Mouse (Mus musculus) midbrain, embryonic 11.5 days (tissue): ENCODE measurements around the gene Sh3gl3. TPM values are rescaled to one million over a fixed set of nuclear protein-coding genes. Genes with fewer than 3 reads are reported as not detected.
A peak's percentile ranks its signal among the peaks of the same experiment; 100 is the strongest.

Source experiments
- ATAC-seq: fragments of 200-750 bp; cut with Nextera tagmentation; 2 replicates; pipeline ENCODE4 v1.8.0; 2017; ENCODE audit warnings: moderate TSS enrichment, moderate library complexity; ENCODE audit not compliant: low FRiP score
- DNase-seq: peaks from one replicate; pipeline ENCODE4 v3.0.0; 2015; ENCODE audit warnings: low spot score; ENCODE audit errors: missing footprints
- H3K27ac ChIP-seq: fragments of 300-500 bp; sonication (generic); 2 replicates; pipeline ENCODE4 v1.5.1; 2014; ENCODE audit warnings: low read depth, low read length
- H3K27me3 ChIP-seq: fragments of 300-500 bp; sonication (generic); 2 replicates; pipeline ENCODE4 v1.6.1; 2014; ENCODE audit warnings: mild to moderate bottlenecking, low read length, moderate library complexity, mixed read lengths; ENCODE audit not compliant: control insufficient read depth, insufficient read depth
- H3K36me3 ChIP-seq: fragments of 300-500 bp; sonication (generic); 2 replicates; pipeline ENCODE4 v1.6.1; 2014; ENCODE audit warnings: mild to moderate bottlenecking, low read length, moderate library complexity, mixed read lengths; ENCODE audit not compliant: control insufficient read depth, insufficient read depth
- H3K4me1 ChIP-seq: fragments of 300-500 bp; sonication (generic); 2 replicates; pipeline ENCODE4 v1.6.1; 2014; ENCODE audit warnings: low read length; ENCODE audit not compliant: control insufficient read depth, insufficient read depth
- H3K4me2 ChIP-seq: fragments of 300-500 bp; sonication (generic); 2 replicates; pipeline ENCODE4 v1.6.1; 2014; ENCODE audit warnings: mild to moderate bottlenecking, moderate library complexity
- H3K4me3 ChIP-seq: fragments of 300-500 bp; sonication (generic); 2 replicates; pipeline ENCODE4 v1.5.1; 2014; ENCODE audit warnings: low read depth, low read length
- H3K9ac ChIP-seq: fragments of 300-500 bp; sonication (generic); 2 replicates; pipeline ENCODE4 v1.6.1; 2014; ENCODE audit warnings: low read length
- H3K9me3 ChIP-seq: fragments of 300-500 bp; sonication (generic); 2 replicates; pipeline ENCODE4 v1.6.1; 2016; ENCODE audit warnings: low read length; ENCODE audit not compliant: control insufficient read depth
- WGBS: fragments of 180-500 bp; shearing (Covaris S2); extraction: QIAGEN DNeasy Blood & Tissue Kit; methylation state at CpG from one replicate; pipeline ENCODE4 v1.1.7; 2014; 5-methylcytosine and 5-hydroxymethylcytosine counted together
- polyA plus RNA-seq: library from polyadenylated mRNA; unstranded; fragments of >200 nt; fragmentation: Nextera tagmentation; extraction: Ambion mirVana; gene quantifications from 2 replicates; pipeline ENCODE4 v1.2.1, GENCODE M21; 2014

The Sh3gl3 gene
- polyA plus RNA-seq = 15.8 and 16.4 TPM in 2 replicates

DNA sequence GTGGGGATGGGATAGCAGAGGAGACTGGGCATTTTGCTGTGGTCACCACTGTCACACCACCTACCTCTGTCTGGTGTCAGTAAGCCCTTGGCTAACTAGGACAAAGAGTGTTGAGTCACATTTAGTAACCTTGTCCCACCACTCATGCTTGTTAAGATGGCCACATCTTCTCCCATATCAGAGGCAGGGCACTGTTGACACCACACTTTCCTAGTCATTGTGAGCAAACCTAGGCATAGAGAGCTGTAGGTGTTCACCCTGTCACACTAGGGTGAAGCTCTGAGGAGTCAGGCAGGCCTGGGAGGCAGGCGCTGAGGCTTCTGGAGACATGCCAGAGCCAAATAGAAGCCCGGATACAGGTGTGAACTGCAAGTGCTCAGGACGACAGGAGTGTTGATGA is at the start of gene Sh3gl3:
Gene Sh3gl3 (plus strand): TSS at position 301 of the 400 bp plus-strand sequence.
- peaks cover 5% of the 10 kb centered on the region for H3K4me1 ChIP-seq
- WGBS = 85% methylated on average over 3 of the region's 3 CpGs

GRCm38 (mm10) chr7:82138196-82138595 is 35.4 kb upstream of the Sh3gl3 start:
- H3K9ac ChIP-seq = no peak overlapping the region
- WGBS = 78% methylated on average over 1 of the region's 1 CpGs
- no peak for ATAC-seq
- H3K4me3 ChIP-seq = no peak overlapping the region
- no peak for DNase-seq
- no peak overlapping the region for H3K4me2 ChIP-seq
- no peaks in the 10 kb centered on the region for H3K4me1 ChIP-seq
- no peaks in the 10 kb centered on the region for H3K36me3 ChIP-seq
- no peaks in the 10 kb centered on the region for H3K9me3 ChIP-seq
- no peak overlapping the region for H3K27ac ChIP-seq
- no peaks in the 10 kb centered on the region for H3K27me3 ChIP-seq

More for the DNA sequence above, at the start of gene Sh3gl3:
- peak within 1 kb of the TSS; percentile 92 for H3K4me2 ChIP-seq
- no peaks in the 10 kb centered on the region for H3K36me3 ChIP-seq
- no peaks in the 10 kb centered on the region for H3K9me3 ChIP-seq
- H3K27ac ChIP-seq = no peak within 1 kb of the TSS
- no peak for ATAC-seq
- peak within 1 kb of the TSS; percentile 64 for H3K9ac ChIP-seq
- DNase-seq = no peak
- no peaks in the 10 kb centered on the region for H3K27me3 ChIP-seq
- H3K4me3 ChIP-seq = peak within 1 kb of the TSS; percentile 72

DNA sequence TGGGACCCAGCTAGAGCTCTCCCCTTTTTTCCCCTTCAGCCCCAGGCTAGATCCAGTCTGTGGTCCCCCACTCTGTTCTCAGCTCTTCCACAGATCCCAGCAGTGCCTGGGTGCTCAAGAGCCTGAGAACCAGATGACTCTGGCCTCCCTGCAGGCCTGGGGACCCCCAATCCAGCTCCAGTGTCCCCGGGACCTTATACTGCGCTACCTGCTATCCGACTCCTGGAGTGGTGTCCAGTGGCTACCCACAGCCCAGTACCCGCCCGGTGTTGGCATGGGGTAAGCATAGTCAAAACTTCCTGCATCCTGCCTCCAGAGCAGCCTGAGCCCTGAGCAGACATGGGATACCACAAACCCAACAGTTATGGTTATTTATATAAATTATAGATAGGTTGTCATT is 26.5 kb upstream of the Sh3gl3 start:
- H3K9ac ChIP-seq = no peak overlapping the region
- no peaks in the 10 kb centered on the region for H3K27me3 ChIP-seq
- H3K9me3 ChIP-seq = no peaks in the 10 kb centered on the region
- no peak for DNase-seq
- H3K4me2 ChIP-seq = no peak overlapping the region
- H3K36me3 ChIP-seq = no peaks in the 10 kb centered on the region
- no peak for ATAC-seq
- no peak overlapping the region for H3K27ac ChIP-seq
- H3K4me3 ChIP-seq = no peak overlapping the region
- 92% methylated on average over 5 of the region's 5 CpGs for WGBS
- no peaks in the 10 kb centered on the region for H3K4me1 ChIP-seq

GRCm38 (mm10) chr7:82164681-82165080 is 9.0 kb upstream of the Sh3gl3 start:
- H3K4me1 ChIP-seq = no peaks in the 10 kb centered on the region
- H3K36me3 ChIP-seq = no peaks in the 10 kb centered on the region
- no peaks in the 10 kb centered on the region; the same call in 1 of the 2 replicates for H3K9me3 ChIP-seq
- no peak overlapping the region for H3K4me3 ChIP-seq
- 95% methylated on average over 14 of the region's 14 CpGs for WGBS
- H3K9ac ChIP-seq = no peak overlapping the region
- H3K27ac ChIP-seq = no peak overlapping the region
- H3K27me3 ChIP-seq = no peaks in the 10 kb centered on the region
- ATAC-seq (no peak), DNase-seq (no peak)
- H3K4me2 ChIP-seq = no peak overlapping the region

DNA sequence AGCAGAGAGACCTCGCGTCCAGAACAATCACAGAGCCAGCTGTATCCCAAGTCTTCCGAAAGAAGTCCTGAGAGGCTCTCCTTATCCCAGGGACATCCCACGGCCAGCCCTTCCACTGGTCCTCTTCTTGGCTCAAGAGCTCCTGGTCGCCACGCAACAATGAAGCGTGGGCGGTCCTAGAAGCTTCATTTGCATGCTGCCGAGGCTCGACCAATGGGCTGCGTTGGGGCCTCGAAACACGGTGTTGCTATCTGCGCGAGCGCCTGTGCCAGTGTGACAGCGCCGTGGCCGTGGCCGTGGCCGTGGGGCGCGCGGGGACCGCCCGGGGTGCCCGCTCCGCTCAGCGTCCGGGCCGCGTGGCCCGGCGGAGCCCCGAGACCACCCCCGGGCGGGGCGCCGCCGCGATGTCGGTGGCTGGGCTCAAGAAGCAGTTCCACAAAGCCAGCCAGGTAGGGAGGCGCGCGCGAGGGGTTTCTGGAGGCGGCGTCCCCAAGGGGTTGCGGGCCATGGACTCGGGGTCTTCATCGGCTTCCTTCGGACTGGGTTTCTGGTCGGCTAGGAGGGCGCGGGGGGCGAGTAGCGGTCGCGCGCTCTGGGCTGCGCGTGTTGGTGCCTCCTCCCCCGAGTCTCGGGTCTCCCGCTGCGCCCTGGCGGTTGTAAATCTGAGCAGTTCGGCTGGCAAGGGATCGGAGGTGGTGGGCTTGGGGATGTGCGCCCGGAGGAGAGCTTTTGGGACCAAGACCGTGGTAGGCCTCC is 1.1 kb downstream of the Sh3gl3 start:
- under 1% methylated on average over 63 of the region's 72 CpGs for WGBS
- Histone ChIP-seq H3K36me3 (no peaks in the 10 kb centered on the region), H3K4me3 (peak overlapping the region; percentile 72), H3K4me1 (peaks cover 5% of the 10 kb centered on the region), H3K27ac (no peak overlapping the region), H3K4me2 (peak overlapping the region; percentile 92), H3K9me3 (no peaks in the 10 kb centered on the region), H3K9ac (peak overlapping the region; percentile 64), H3K27me3 (no peaks in the 10 kb centered on the region)
- peak; percentile 95 for DNase-seq
- ATAC-seq = peak; percentile 99

DNA sequence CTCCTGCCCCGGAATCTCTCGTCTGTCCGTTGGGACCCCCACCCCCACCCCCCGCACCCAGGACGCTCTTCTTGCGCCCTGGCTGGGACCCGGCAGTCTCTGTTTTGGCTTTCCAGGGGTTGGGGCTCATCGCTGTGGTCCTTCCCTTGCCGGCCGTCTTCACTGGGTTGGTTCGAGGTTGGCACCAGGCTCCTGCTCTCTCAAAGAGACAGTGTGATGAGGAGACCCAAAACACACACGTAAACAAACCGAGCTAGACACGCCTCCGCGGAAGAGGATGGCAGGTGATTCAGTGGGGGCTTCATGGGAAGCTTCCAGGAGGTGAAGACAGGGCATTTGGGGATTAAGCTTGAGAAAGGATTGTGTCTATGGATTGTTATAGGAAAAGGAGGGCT is 1.7 kb downstream of the Sh3gl3 start:
- no peaks in the 10 kb centered on the region for H3K9me3 ChIP-seq
- H3K27ac ChIP-seq = no peak overlapping the region
- H3K36me3 ChIP-seq = no peaks in the 10 kb centered on the region
- no peaks in the 10 kb centered on the region for H3K27me3 ChIP-seq
- no peak for ATAC-seq
- peak; percentile 86 for DNase-seq
- under 1% methylated on average over 16 of the region's 16 CpGs for WGBS
- H3K4me1 ChIP-seq = peaks cover 5% of the 10 kb centered on the region
- H3K4me2 ChIP-seq = peak overlapping the region; percentile 92
- H3K4me3 ChIP-seq = peak overlapping the region; percentile 72
- peak overlapping the region; percentile 64 for H3K9ac ChIP-seq

- H3K27ac ChIP-seq = no peak overlapping the region
- no peaks in the 10 kb centered on the region for H3K27me3 ChIP-seq
- no peak overlapping the region for H3K4me2 ChIP-seq
- peaks cover 5% of the 10 kb centered on the region for H3K4me1 ChIP-seq
- 43% methylated on average over 3 of the region's 3 CpGs for WGBS
- H3K9ac ChIP-seq = no peak overlapping the region
- DNase-seq (no peak), ATAC-seq (no peak)
- no peaks in the 10 kb centered on the region for H3K36me3 ChIP-seq
- no peaks in the 10 kb centered on the region for H3K9me3 ChIP-seq
- H3K4me3 ChIP-seq = no peak overlapping the region
Measured at GRCm38 (mm10) chr7:82176192-82176591, 2.6 kb downstream of the Sh3gl3 start.

DNA sequence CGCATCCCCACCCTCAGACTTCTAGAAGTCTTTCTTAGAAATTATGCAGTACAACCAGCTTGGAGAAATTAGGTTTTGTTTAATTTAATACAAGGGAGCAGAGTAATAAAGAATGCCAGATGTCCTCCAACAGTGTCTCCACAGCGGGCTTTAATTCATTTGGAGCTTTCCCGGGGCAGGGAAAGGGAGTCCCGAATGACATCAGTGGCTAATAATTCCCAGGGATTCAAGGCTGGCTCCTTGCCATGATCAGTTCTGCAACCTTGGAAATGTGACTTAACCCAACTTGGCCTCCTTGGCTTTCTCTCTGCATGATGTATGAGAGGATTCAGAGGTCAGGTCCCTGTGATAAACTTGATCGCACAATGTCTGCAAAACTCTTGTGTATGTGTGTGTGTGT is 3.7 kb downstream of the Sh3gl3 start:
- peaks cover 5% of the 10 kb centered on the region for H3K4me1 ChIP-seq
- DNase-seq (no peak), ATAC-seq (no peak)
- no peak overlapping the region for H3K4me2 ChIP-seq
- H3K27me3 ChIP-seq = no peaks in the 10 kb centered on the region
- H3K36me3 ChIP-seq = no peaks in the 10 kb centered on the region
- WGBS = 87% methylated on average over 5 of the region's 5 CpGs
- no peak overlapping the region for H3K27ac ChIP-seq
- no peak overlapping the region for H3K4me3 ChIP-seq
- no peak overlapping the region for H3K9ac ChIP-seq
- H3K9me3 ChIP-seq = no peaks in the 10 kb centered on the region

DNA sequence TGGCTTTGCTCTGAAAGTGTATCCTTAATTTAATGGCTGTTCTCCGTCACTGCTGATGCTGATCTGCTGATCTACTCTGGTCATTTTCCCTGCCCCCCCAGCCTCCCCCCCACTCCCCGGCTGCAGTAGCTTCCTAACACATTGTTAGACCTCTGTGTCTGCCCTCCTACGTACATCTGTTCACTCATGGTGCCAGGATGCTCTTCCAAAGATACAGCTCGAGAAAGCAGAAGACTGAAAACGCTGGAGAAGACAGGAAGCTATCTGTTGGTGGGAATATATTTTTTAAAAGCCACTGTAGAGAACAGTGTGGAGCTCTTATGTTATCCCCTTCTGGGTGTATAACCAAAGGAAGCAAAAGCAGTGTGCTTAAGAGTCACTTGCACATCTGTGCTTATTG is 7.3 kb downstream of the Sh3gl3 start:
- DNase-seq = no peak
- H3K27me3 ChIP-seq = no peaks in the 10 kb centered on the region
- no peaks in the 10 kb centered on the region for H3K36me3 ChIP-seq
- no peaks in the 10 kb centered on the region for H3K4me1 ChIP-seq
- H3K27ac ChIP-seq = no peak overlapping the region
- no peaks in the 10 kb centered on the region for H3K9me3 ChIP-seq
- no peak overlapping the region for H3K4me3 ChIP-seq
- H3K9ac ChIP-seq = no peak overlapping the region
- no peak for ATAC-seq
- WGBS = 85% methylated on average over 5 of the region's 5 CpGs
- no peak overlapping the region for H3K4me2 ChIP-seq
